Mouse (Mus musculus) neural tube, embryonic 14.5 days (tissue): Measurements from ENCODE around the gene Gm10392. TPM values are rescaled to one million over a fixed set of nuclear protein-coding genes. Genes with fewer than 3 reads are reported as not detected.

Source experiments
- ATAC-seq: fragments of 200-750 bp; cut with Nextera tagmentation; 2 replicates; pipeline ENCODE4 v1.8.0; 2017; ENCODE audit warnings: low read depth, mild to moderate bottlenecking, moderate TSS enrichment, moderate library complexity
- H3K27ac ChIP-seq: fragments of 300-500 bp; sonication (generic); 2 replicates; pipeline ENCODE4 v1.5.1; 2014; ENCODE audit warnings: low read depth, mild to moderate bottlenecking, control low read depth, low read length, moderate library complexity, mixed read lengths
- H3K27me3 ChIP-seq: fragments of 300-500 bp; sonication (generic); 2 replicates; pipeline ENCODE4 v1.6.1; 2014; ENCODE audit warnings: low read length; ENCODE audit not compliant: control insufficient read depth, insufficient read depth
- H3K36me3 ChIP-seq: fragments of 300-500 bp; sonication (generic); 2 replicates; pipeline ENCODE4 v1.6.1; 2014; ENCODE audit warnings: low read length, mixed read lengths; ENCODE audit not compliant: control insufficient read depth, insufficient read depth
- H3K4me1 ChIP-seq: fragments of 300-500 bp; sonication (generic); 2 replicates; pipeline ENCODE4 v1.6.1; 2014; ENCODE audit warnings: low read length; ENCODE audit not compliant: control insufficient read depth, insufficient read depth
- H3K4me2 ChIP-seq: fragments of 300-500 bp; sonication (generic); 2 replicates; pipeline ENCODE4 v1.6.1; 2014; ENCODE audit warnings: mild to moderate bottlenecking, low read depth, low read length, control low read depth
- H3K4me3 ChIP-seq: fragments of 300-500 bp; sonication (generic); 2 replicates; pipeline ENCODE4 v1.5.1; 2014; ENCODE audit warnings: low read depth, low read length, control low read depth, mixed read lengths
- H3K9ac ChIP-seq: fragments of 300-500 bp; sonication (generic); replicated peaks from 2 replicates; pipeline ENCODE4 v1.6.1; 2014; ENCODE audit warnings: low read depth, mild to moderate bottlenecking, control low read depth, low read length, mixed read lengths
- H3K9me3 ChIP-seq: fragments of 300-500 bp; sonication (generic); 2 replicates; pipeline ENCODE4 v1.6.1; 2016; ENCODE audit warnings: low read length; ENCODE audit not compliant: control insufficient read depth
- WGBS: fragments of 180-500 bp; shearing (Covaris S2); extraction: QIAGEN DNeasy Blood & Tissue Kit; methylation state at CpG from one replicate; pipeline ENCODE4 v1.1.7; 2014; 5-methylcytosine and 5-hydroxymethylcytosine counted together
- polyA plus RNA-seq: library from polyadenylated mRNA; unstranded; fragments of >200 nt; fragmentation: Nextera tagmentation; extraction: Ambion mirVana; gene quantifications from 2 replicates; pipeline ENCODE4 v1.2.1, GENCODE M21; 2014

Gm10392 gene
- polyA plus RNA-seq, 1 experiment from 2014 or later: not detected

- ATAC-seq: no peak
- H3K4me3 ChIP-seq: peak overlapping the region; percentile 96
- no peaks in the 10 kb centered on the region for H3K27me3 ChIP-seq
- 79% methylated on average over 6 of the region's 6 CpGs for WGBS
- peaks cover 47% of the 10 kb centered on the region for H3K4me1 ChIP-seq
- no peaks in the 10 kb centered on the region for H3K9me3 ChIP-seq
- H3K9ac ChIP-seq: peak overlapping the region; percentile 94
- H3K27ac ChIP-seq: no peak overlapping the region
- H3K4me2 ChIP-seq: peak overlapping the region; percentile 85
- H3K36me3 ChIP-seq: peaks cover 5% of the 10 kb centered on the region
Measured at GRCm38 (mm10) chr11:77494782-77495181, 24.2 kb downstream of the Gm10392 start.

- ATAC-seq: no peak
Measured at GRCm38 (mm10) chr11:77494344-77494676, 24.7 kb downstream of the Gm10392 start.

GRCm38 (mm10) chr11:77493512-77494343 is 25.3 kb downstream of the Gm10392 start, which contains the start of gene Git1:
Git1 (plus strand) TSS chr11:77493562.
- WGBS: 2% methylated on average over 61 of the region's 74 CpGs
- no peak; the same call in 1 of the 2 replicates for ATAC-seq

More at GRCm38 (mm10) chr11:77494344-77494676, 24.7 kb downstream of the Gm10392 start:
- H3K4me2 ChIP-seq: peak overlapping the region; percentile 85
- WGBS: 33% methylated on average over 4 of the region's 4 CpGs
- peak overlapping the region; percentile 94 for H3K9ac ChIP-seq
- H3K36me3 ChIP-seq: no peaks in the 10 kb centered on the region; the same call in 1 of the 2 replicates
- peak overlapping the region; percentile 81 for H3K27ac ChIP-seq
- H3K4me3 ChIP-seq: peak overlapping the region; percentile 96
- H3K9me3 ChIP-seq: no peaks in the 10 kb centered on the region
- H3K27me3 ChIP-seq: no peaks in the 10 kb centered on the region
- peaks cover 47% of the 10 kb centered on the region for H3K4me1 ChIP-seq

GRCm38 (mm10) chr11:77492911-77493332 is 26.1 kb downstream of the Gm10392 start:
- under 1% methylated on average over 21 of the region's 32 CpGs for WGBS
- Histone ChIP-seq H3K9me3 (no peaks in the 10 kb centered on the region), H3K27me3 (no peaks in the 10 kb centered on the region), H3K36me3 (no peaks in the 10 kb centered on the region), H3K4me2 (peak overlapping the region; percentile 71), H3K9ac (peak overlapping the region; percentile 94), H3K27ac (peak overlapping the region; percentile 78), H3K4me1 (peaks cover 48% of the 10 kb centered on the region), H3K4me3 (peak overlapping the region; percentile 96)
- peak; percentile 69 for ATAC-seq

More at GRCm38 (mm10) chr11:77493512-77494343, 25.3 kb downstream of the Gm10392 start, which contains the start of gene Git1:
- H3K9me3 ChIP-seq: no peaks in the 10 kb centered on the region
- peaks cover 47% of the 10 kb centered on the region for H3K4me1 ChIP-seq
- H3K4me3 ChIP-seq: peak within 1 kb of the TSS; percentile 96
- H3K27me3 ChIP-seq: no peaks in the 10 kb centered on the region
- H3K27ac ChIP-seq: peak within 1 kb of the TSS; percentile 81
- peak within 1 kb of the TSS; percentile 85 for H3K4me2 ChIP-seq
- H3K36me3 ChIP-seq: no peaks in the 10 kb centered on the region
- H3K9ac ChIP-seq: peak within 1 kb of the TSS; percentile 94

- Histone ChIP-seq H3K27ac (peak overlapping the region; percentile 78), H3K9ac (peak overlapping the region; percentile 94), H3K36me3 (no peaks in the 10 kb centered on the region), H3K4me3 (peak overlapping the region; percentile 96), H3K27me3 (no peaks in the 10 kb centered on the region), H3K4me1 (peaks cover 51% of the 10 kb centered on the region), H3K4me2 (peak overlapping the region; percentile 71), H3K9me3 (no peaks in the 10 kb centered on the region)
- under 1% methylated on average over 17 of the region's 18 CpGs for WGBS
- no peak for ATAC-seq
Measured at GRCm38 (mm10) chr11:77492311-77492871, 26.6 kb downstream of the Gm10392 start.

GRCm38 (mm10) chr11:77491502-77492291 is 27.3 kb downstream of the Gm10392 start:
- peak overlapping the region; percentile 47 for H3K9ac ChIP-seq
- ATAC-seq: peak; percentile 38
- H3K4me3 ChIP-seq: peak overlapping the region; percentile 96
- under 1% methylated on average over 23 of the region's 23 CpGs for WGBS
- H3K4me1 ChIP-seq: peaks cover 58% of the 10 kb centered on the region
- H3K4me2 ChIP-seq: peak overlapping the region; percentile 71
- no peaks in the 10 kb centered on the region for H3K27me3 ChIP-seq
- peak overlapping the region; percentile 92 for H3K27ac ChIP-seq
- no peaks in the 10 kb centered on the region for H3K9me3 ChIP-seq
- no peaks in the 10 kb centered on the region for H3K36me3 ChIP-seq

GRCm38 (mm10) chr11:77491123-77491501 is 27.9 kb downstream of the Gm10392 start:
- Histone ChIP-seq H3K27ac (peak overlapping the region; percentile 92), H3K4me1 (peaks cover 64% of the 10 kb centered on the region), H3K36me3 (no peaks in the 10 kb centered on the region), H3K9ac (peak overlapping the region; percentile 47), H3K27me3 (no peaks in the 10 kb centered on the region), H3K4me2 (peak overlapping the region; percentile 71), H3K9me3 (no peaks in the 10 kb centered on the region), H3K4me3 (peak overlapping the region; percentile 96)
- WGBS: 0% methylated on average over 13 of the region's 13 CpGs
- ATAC-seq: peak; percentile 67

GRCm38 (mm10) chr11:77490451-77490850 is 28.5 kb downstream of the Gm10392 start:
- Histone ChIP-seq H3K9me3 (no peaks in the 10 kb centered on the region), H3K27me3 (no peaks in the 10 kb centered on the region), H3K4me3 (peak overlapping the region; percentile 99), H3K36me3 (no peaks in the 10 kb centered on the region), H3K4me1 (peaks cover 65% of the 10 kb centered on the region), H3K4me2 (peak overlapping the region; percentile 71), H3K27ac (peak overlapping the region; percentile 92), H3K9ac (peak overlapping the region; percentile 94)
- ATAC-seq: no peak
- 66% methylated on average over 6 of the region's 6 CpGs for WGBS
